Mouse (Mus musculus) G1E (cell line): Measurements from ENCODE around the gene Vmp1.

Source experiments
- CTCF ChIP-seq: IDR thresholded peaks from 2 replicates; pipeline ENCODE4 v1.5.1; 2012; ENCODE audit warnings: low read depth, low read length, inconsistent platforms, mixed read lengths
- TAL1 ChIP-seq: conservative IDR thresholded peaks from 2 replicates; pipeline ENCODE4 v1.6.1; 2012; ENCODE audit warnings: low read depth, low read length, inconsistent platforms, mixed read lengths

DNA sequence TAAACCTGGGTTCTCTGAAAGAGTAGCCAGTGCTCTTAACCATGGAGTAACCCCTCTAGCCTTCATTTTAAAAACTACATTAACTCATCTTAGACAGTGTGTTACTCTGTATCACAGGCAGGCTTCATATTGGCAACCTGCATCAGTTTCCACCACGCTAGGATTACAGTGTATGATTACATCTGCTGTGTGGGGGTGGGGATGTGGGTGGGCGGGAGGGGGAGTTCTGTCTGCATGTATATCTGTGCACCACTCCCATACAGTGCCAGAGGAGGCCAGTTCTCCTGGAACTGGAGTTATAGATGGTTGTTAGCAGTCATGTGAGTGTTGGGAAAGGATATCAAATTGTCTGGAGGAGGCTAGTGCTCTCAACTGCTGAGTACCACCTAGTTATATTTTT lies 55.2 kb downstream of the Vmp1 start:
- no peak for TF ChIP-seq CTCF
- TF ChIP-seq TAL1 = no peak
